Mouse (Mus musculus): ENCODE results near the gene Klhl29.
"Not testable (repeated sequence)": the region's sequence is repeated elsewhere in the genome, so short reads cannot be mapped to it uniquely, and the experiment has no call there.

Klhl29 gene

GRCm38 (mm10) chr12:5358497-5358896, 17.0 kb downstream of the Klhl29 start:
- no peak for DNase-seq (ENCODE audit: low read depth)

GRCm38 (mm10) chr12:5353416-5353815, 22.1 kb downstream of the Klhl29 start:
- no peak for DNase-seq (ENCODE audit: low read depth)

GRCm38 (mm10) chr12:5352771-5353170, 22.7 kb downstream of the Klhl29 start:
- DNase-seq (ENCODE audit: low read depth): no peak

GRCm38 (mm10) chr12:5350491-5351285, 24.8 kb downstream of the Klhl29 start:
- DNase-seq (ENCODE audit: low read depth): no peak

GRCm38 (mm10) chr12:5345088-5345487, 30.4 kb downstream of the Klhl29 start:
- DNase-seq (ENCODE audit: low read depth): no peak

- not testable (repeated sequence) for DNase-seq (ENCODE audit: low read depth)
Measured at GRCm38 (mm10) chr12:5344457-5344856, 31.0 kb downstream of the Klhl29 start.

- DNase-seq (ENCODE audit: low read depth): no peak
Measured at GRCm38 (mm10) chr12:5340151-5340603, 35.3 kb downstream of the Klhl29 start.

GRCm38 (mm10) chr12:5336927-5337712, 38.4 kb downstream of the Klhl29 start:
- DNase-seq (ENCODE audit: low read depth): no peak

- no peak for DNase-seq (ENCODE audit: low read depth)
Measured at GRCm38 (mm10) chr12:5336331-5336730, 39.2 kb downstream of the Klhl29 start.

- DNase-seq (ENCODE audit: low read depth): no peak
Measured at GRCm38 (mm10) chr12:5334956-5335355, 40.5 kb downstream of the Klhl29 start.

GRCm38 (mm10) chr12:5334175-5334574, 41.3 kb downstream of the Klhl29 start:
- DNase-seq (ENCODE audit: low read depth): no peak

- DNase-seq (ENCODE audit: low read depth): no peak
Measured at GRCm38 (mm10) chr12:5331810-5332484, 43.5 kb downstream of the Klhl29 start.

- DNase-seq (ENCODE audit: low read depth): no peak
Measured at GRCm38 (mm10) chr12:5330496-5331070, 44.9 kb downstream of the Klhl29 start.

GRCm38 (mm10) chr12:5322444-5323087, 52.9 kb downstream of the Klhl29 start:
- no peak for DNase-seq (ENCODE audit: low read depth)

- no peak for DNase-seq (ENCODE audit: low read depth)
Measured at GRCm38 (mm10) chr12:5321017-5321416, 54.5 kb downstream of the Klhl29 start.

GRCm38 (mm10) chr12:5319359-5319973, 56.0 kb downstream of the Klhl29 start:
- DNase-seq (ENCODE audit: low read depth): no peak

GRCm38 (mm10) chr12:5316029-5316567, 59.4 kb downstream of the Klhl29 start:
- DNase-seq (ENCODE audit: low read depth): no peak

GRCm38 (mm10) chr12:5307923-5308322, 67.6 kb downstream of the Klhl29 start:
- DNase-seq (ENCODE audit: low read depth): no peak

- DNase-seq (ENCODE audit: low read depth): no peak
Measured at GRCm38 (mm10) chr12:5305466-5305865, 70.0 kb downstream of the Klhl29 start.

- DNase-seq (ENCODE audit: low read depth): no peak
Measured at GRCm38 (mm10) chr12:5303912-5304311, 71.6 kb downstream of the Klhl29 start.

- DNase-seq (ENCODE audit: low read depth): no peak
Measured at GRCm38 (mm10) chr12:5303100-5303499, 72.4 kb downstream of the Klhl29 start.

Data from fibroblast of lung, adult 2 months (primary cell).